Mouse (Mus musculus): ENCODE measurements around the gene Srrt. TPM values are rescaled to one million over a fixed set of nuclear protein-coding genes. Genes with fewer than 3 reads are reported as not detected.
A peak's percentile ranks its signal among the peaks of the same experiment; 100 is the strongest.

The Srrt gene
- polyA plus RNA-seq, 1 experiment: 108 TPM

GRCm38 (mm10) chr5:137339290-137339979 is 32.0 kb upstream of the Srrt start:
- TF ChIP-seq POLR2A (IDR thresholded peaks at IDR 0.05; ENCODE audit: low read depth, low read length) (no peak), CTCF (IDR thresholded peaks at IDR 0.05; ENCODE audit: borderline replicate concordance, insufficient read depth, low read length) (no peak)
- Histone ChIP-seq H3K4me1 (ENCODE audit: control insufficient read depth, insufficient read depth, low read length) (no peaks in the 10 kb centered on the region), H3K4me3 (ENCODE audit: insufficient read depth, low read length) (no peak overlapping the region), H3K27ac (ENCODE audit: insufficient read depth, low read length) (no peak overlapping the region)

- TF ChIP-seq POLR2A (IDR thresholded peaks at IDR 0.05; ENCODE audit: low read depth, low read length): no peak; the same call in 1 of the 2 replicates
- no peak for TF ChIP-seq CTCF (IDR thresholded peaks at IDR 0.05; ENCODE audit: borderline replicate concordance, insufficient read depth, low read length)
- Histone ChIP-seq H3K27ac (ENCODE audit: insufficient read depth, low read length) (peak overlapping the region; percentile 72), H3K4me3 (ENCODE audit: insufficient read depth, low read length) (peak overlapping the region; percentile 31), H3K4me1 (ENCODE audit: control insufficient read depth, insufficient read depth, low read length) (no peaks in the 10 kb centered on the region)
Measured at GRCm38 (mm10) chr5:137338663-137339289, 31.3 kb upstream of the Srrt start.

GRCm38 (mm10) chr5:137338256-137338655 is 30.8 kb upstream of the Srrt start:
- Histone ChIP-seq H3K4me1 (ENCODE audit: control insufficient read depth, insufficient read depth, low read length) (no peaks in the 10 kb centered on the region), H3K27ac (ENCODE audit: insufficient read depth, low read length) (peak overlapping the region; percentile 72), H3K4me3 (ENCODE audit: insufficient read depth, low read length) (peak overlapping the region; percentile 31)
- TF ChIP-seq POLR2A (IDR thresholded peaks at IDR 0.05; ENCODE audit: low read depth, low read length) (peak; percentile 63), CTCF (IDR thresholded peaks at IDR 0.05; ENCODE audit: borderline replicate concordance, insufficient read depth, low read length) (no peak)

- Histone ChIP-seq H3K4me1 (ENCODE audit: control insufficient read depth, insufficient read depth, low read length) (no peaks in the 10 kb centered on the region), H3K4me3 (ENCODE audit: insufficient read depth, low read length) (no peak overlapping the region), H3K27ac (ENCODE audit: insufficient read depth, low read length) (no peak overlapping the region)
- no peak for TF ChIP-seq POLR2A (IDR thresholded peaks at IDR 0.05; ENCODE audit: low read depth, low read length)
- no peak for TF ChIP-seq CTCF (IDR thresholded peaks at IDR 0.05; ENCODE audit: borderline replicate concordance, insufficient read depth, low read length)
Measured at GRCm38 (mm10) chr5:137337190-137337589, 29.7 kb upstream of the Srrt start.

- Histone ChIP-seq H3K4me3 (ENCODE audit: insufficient read depth, low read length) (no peak overlapping the region), H3K4me1 (ENCODE audit: control insufficient read depth, insufficient read depth, low read length) (no peaks in the 10 kb centered on the region), H3K27ac (ENCODE audit: insufficient read depth, low read length) (no peak overlapping the region)
- TF ChIP-seq CTCF (IDR thresholded peaks at IDR 0.05; ENCODE audit: borderline replicate concordance, insufficient read depth, low read length) (no peak), POLR2A (IDR thresholded peaks at IDR 0.05; ENCODE audit: low read depth, low read length) (no peak)
Measured at GRCm38 (mm10) chr5:137335066-137335465, 27.6 kb upstream of the Srrt start.

- H3K27ac ChIP-seq (ENCODE audit: insufficient read depth, low read length): no peak overlapping the region
- TF ChIP-seq CTCF (IDR thresholded peaks at IDR 0.05; ENCODE audit: borderline replicate concordance, insufficient read depth, low read length) (no peak), POLR2A (IDR thresholded peaks at IDR 0.05; ENCODE audit: low read depth, low read length) (no peak)
- no peak overlapping the region for H3K4me3 ChIP-seq (ENCODE audit: insufficient read depth, low read length)
- H3K4me1 ChIP-seq (ENCODE audit: control insufficient read depth, insufficient read depth, low read length): no peaks in the 10 kb centered on the region
Measured at GRCm38 (mm10) chr5:137334317-137334716, 26.8 kb upstream of the Srrt start.

GRCm38 (mm10) chr5:137333512-137334174 is 26.2 kb upstream of the Srrt start, which contains the start of gene Slc12a9:
Gene Slc12a9 (minus strand): TSS chr5:137333597.
- Histone ChIP-seq H3K27ac (ENCODE audit: insufficient read depth, low read length) (no peak within 1 kb of the TSS), H3K4me3 (ENCODE audit: insufficient read depth, low read length) (peak within 1 kb of the TSS; percentile 60), H3K4me1 (ENCODE audit: control insufficient read depth, insufficient read depth, low read length) (no peaks in the 10 kb centered on the region)
- peak; percentile 74; the same call in 1 of the 2 replicates for TF ChIP-seq CTCF (IDR thresholded peaks at IDR 0.05; ENCODE audit: borderline replicate concordance, insufficient read depth, low read length)
- TF ChIP-seq POLR2A (IDR thresholded peaks at IDR 0.05; ENCODE audit: low read depth, low read length): peak; percentile 59; the same call in 1 of the 2 replicates

- no peak overlapping the region for H3K27ac ChIP-seq (ENCODE audit: insufficient read depth, low read length)
- H3K4me1 ChIP-seq (ENCODE audit: control insufficient read depth, insufficient read depth, low read length): no peaks in the 10 kb centered on the region
- peak overlapping the region; percentile 60 for H3K4me3 ChIP-seq (ENCODE audit: insufficient read depth, low read length)
- no peak for TF ChIP-seq CTCF (IDR thresholded peaks at IDR 0.05; ENCODE audit: borderline replicate concordance, insufficient read depth, low read length)
- TF ChIP-seq POLR2A (IDR thresholded peaks at IDR 0.05; ENCODE audit: low read depth, low read length): no peak; the same call in 1 of the 2 replicates
Measured at GRCm38 (mm10) chr5:137332857-137333511, 25.5 kb upstream of the Srrt start.

- TF ChIP-seq POLR2A (IDR thresholded peaks at IDR 0.05; ENCODE audit: low read depth, low read length): no peak
- TF ChIP-seq CTCF (IDR thresholded peaks at IDR 0.05; ENCODE audit: borderline replicate concordance, insufficient read depth, low read length): no peak
- Histone ChIP-seq H3K4me1 (ENCODE audit: control insufficient read depth, insufficient read depth, low read length) (no peaks in the 10 kb centered on the region), H3K4me3 (ENCODE audit: insufficient read depth, low read length) (no peak overlapping the region), H3K27ac (ENCODE audit: insufficient read depth, low read length) (no peak overlapping the region)
Measured at GRCm38 (mm10) chr5:137330910-137331309, 23.4 kb upstream of the Srrt start.
